Mouse (Mus musculus): ENCODE measurements around the gene Gm49322. TPM values are rescaled to one million over a fixed set of nuclear protein-coding genes. Genes with fewer than 3 reads are reported as not detected.

Gene Gm49322
- total RNA-seq, 2 experiments from 2014 or later = 2.8 to 2.9 TPM

DNA sequence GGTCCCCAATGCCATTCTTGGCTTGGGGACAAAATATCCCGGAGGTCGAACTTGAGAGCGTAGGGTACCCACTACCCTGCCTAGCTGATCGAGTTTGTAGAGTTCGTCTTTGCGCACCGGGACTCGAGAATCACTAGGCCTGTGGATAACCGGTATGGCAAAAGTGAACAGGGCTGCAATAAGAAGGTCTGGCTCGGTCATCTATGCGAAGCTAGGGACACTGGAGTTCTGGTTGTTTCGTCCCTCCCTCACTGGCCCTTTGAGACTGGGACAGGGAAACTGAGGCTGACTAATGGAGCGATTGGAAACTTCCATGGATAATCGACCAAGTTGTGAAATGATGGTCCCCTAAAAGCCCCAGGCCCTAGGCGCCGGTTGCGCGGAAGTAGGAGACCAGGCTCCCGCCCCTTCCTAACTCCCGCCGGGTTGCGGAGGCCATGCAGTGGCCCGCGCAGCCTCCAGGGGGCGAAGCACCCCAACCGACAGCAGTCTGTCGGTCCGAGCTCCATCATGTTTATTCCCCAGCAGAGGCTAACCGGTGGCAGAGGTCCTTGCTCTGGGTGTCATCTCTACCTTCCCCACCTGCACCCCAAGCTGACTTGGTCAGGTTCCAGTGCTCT lies 27.6 kb upstream of the Gm49322 start:
- DNase-seq (ENCODE audit: low spot score in 2 of 2) = peak in 1 of 2 experiments; percentile 57
- intact Hi-C loops (cut with DNase I) = loop anchor here (5.0 kb wide), 1 partner anchor 79 kb away; the partner anchor contains the start of gene Btbd2

DNA sequence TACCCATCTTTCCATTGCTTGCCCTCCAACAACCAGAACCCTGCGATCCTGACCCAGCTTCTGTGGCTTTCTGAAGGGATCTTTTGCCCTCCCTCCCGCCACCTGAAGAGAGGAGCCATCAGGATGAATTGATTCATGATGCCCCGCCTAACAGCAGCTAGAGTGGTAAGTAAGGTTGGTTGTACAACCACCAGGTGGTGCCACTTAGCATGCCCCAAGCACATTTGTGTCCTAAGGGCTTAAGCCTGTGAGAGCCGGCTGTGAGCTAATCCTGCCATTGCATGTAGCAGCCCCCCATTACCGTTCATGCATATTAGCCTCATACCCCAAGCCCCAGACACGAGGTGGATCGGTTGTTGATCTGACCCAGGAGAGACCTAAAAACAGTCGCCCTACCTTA lies 26.9 kb upstream of the Gm49322 start:
- DNase-seq (ENCODE audit: low spot score in 2 of 2) = peak in 1 of 2 experiments; percentile 60

DNA sequence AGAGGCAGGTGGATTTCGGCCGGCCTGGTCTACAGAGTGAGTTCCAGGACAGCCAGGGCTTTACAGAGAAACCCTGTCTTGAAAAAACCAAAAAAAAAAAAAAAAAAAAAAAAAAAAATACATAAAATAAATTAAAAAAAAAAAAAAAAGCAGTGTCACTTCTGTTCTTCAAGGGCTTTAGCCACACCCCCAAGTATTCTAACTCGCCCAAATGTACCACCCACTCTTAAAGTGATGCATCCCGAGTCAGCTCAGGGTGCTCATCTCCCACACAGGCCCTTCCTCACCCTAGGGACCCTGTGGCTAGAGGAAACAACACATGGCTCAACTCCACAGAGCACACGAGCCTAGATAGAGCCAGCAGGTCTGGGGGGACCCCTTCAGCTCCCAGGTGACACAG lies 22.8 kb upstream of the Gm49322 start:
- intact Hi-C loops (cut with DNase I) = no loop called here
- peak in 1 of 2 experiments; percentile 23 for DNase-seq (ENCODE audit: low spot score in 2 of 2)

More for the DNA sequence above, 26.9 kb upstream of the Gm49322 start:
- intact Hi-C loops (cut with DNase I) = loop anchor here (5.0 kb wide), 1 partner anchor 78 kb away; the partner anchor contains the start of gene Btbd2

- intact Hi-C loops (cut with DNase I) = no loop called here
- DNase-seq (ENCODE audit: low spot score in 2 of 2) = peak in 1 of 2 experiments; percentile 8
These were observed 21.8 kb upstream of the Gm49322 start for GRCm38 (mm10) chr10:80584045-80584488.

DNA sequence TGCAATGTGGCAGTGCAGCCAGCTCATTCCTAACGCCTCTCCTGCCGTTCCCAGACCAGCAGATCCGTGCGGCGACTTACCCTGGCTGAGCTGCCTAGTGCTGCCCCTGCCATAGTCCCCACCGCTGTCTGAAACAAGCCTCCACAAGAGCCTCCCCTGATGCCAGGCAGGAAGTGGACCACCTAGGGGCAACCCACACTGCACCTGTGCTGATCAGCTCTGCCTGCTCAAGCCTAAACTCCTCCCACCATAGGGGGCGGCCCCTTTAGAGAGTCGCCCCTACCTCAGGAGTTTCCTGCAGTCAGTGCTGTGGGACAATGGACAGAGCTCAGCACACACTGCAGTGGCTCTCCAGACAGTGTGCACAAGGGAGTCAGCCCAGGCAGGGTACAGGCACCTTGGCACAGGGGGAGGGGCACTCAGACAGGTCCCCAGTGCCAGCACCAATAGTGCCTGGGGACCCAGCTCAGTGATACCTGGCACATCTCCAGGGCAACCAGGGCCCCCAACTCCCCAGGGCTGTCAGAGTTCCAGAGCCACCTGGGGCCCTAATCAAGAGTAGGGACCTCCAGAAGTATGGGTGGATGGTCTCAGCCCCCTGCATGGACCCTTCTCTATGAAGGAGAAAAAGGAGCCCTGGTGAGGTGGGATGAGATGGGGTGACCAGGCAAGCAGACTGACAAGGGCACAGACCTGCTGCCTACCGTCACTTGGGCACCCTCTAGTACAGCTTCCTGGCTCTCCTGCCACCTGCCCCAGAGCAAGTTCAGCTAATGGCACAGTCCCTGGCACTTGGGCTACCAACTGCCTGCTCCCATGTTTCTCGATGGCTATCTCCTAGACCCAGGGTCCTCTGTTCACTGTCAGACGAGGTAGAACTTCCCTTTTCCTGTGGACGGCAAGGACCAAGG lies 20.9 kb upstream of the Gm49322 start:
- DNase-seq (ENCODE audit: low spot score in 2 of 2) = peak in 1 of 2 experiments; percentile 1

GRCm38 (mm10) chr10:80585581-80585980 lies 20.2 kb upstream of the Gm49322 start:
- DNase-seq (ENCODE audit: low spot score in 2 of 2) = no peak

More for the DNA sequence above, 20.9 kb upstream of the Gm49322 start:
- intact Hi-C loops (cut with DNase I) = loop anchor here (5.0 kb wide), 1 partner anchor 92 kb away; the partner anchor contains the start of gene Mknk2

GRCm38 (mm10) chr10:80586407-80587304 lies 19.2 kb upstream of the Gm49322 start:
- intact Hi-C loops (cut with DNase I) = loop anchor here (5.0 kb wide), 1 partner anchor 91 kb away; the partner anchor contains the start of gene Mknk2
- no peak for DNase-seq (ENCODE audit: low spot score in 2 of 2)

More at GRCm38 (mm10) chr10:80585581-80585980, 20.2 kb upstream of the Gm49322 start:
- intact Hi-C loops (cut with DNase I) = loop anchor here (5.0 kb wide), 1 partner anchor 92 kb away; the partner anchor contains the start of gene Mknk2

DNA sequence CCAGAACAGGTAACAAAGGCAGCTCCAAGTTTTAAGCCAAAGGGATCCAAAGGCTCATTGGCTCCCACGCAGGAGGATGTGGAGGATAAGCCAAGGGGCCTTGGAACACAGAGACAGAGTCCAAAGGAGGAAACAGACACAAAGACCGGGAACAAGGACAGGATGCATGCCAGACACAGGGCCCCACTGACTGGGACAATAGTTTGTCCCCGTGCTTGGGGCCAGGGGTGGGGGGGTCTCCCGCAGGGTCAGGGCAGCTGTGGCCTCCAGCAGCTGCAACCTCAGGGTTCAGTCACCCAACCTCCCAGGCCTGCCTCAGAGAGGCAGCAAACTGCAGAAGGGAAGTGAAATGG lies 18.5 kb upstream of the Gm49322 start:
- no peak for DNase-seq (ENCODE audit: low spot score in 2 of 2)
- intact Hi-C loops (cut with DNase I) = loop anchor here (5.0 kb wide), 1 partner anchor 90 kb away; the partner anchor contains the start of gene Mknk2

- no peak for DNase-seq (ENCODE audit: low spot score in 2 of 2)
- intact Hi-C loops (cut with DNase I) = loop anchor here (5.0 kb wide), 1 partner anchor 88 kb away; the partner anchor contains the start of gene Mknk2
These were observed 16.5 kb upstream of the Gm49322 start for GRCm38 (mm10) chr10:80589127-80589878.

DNA sequence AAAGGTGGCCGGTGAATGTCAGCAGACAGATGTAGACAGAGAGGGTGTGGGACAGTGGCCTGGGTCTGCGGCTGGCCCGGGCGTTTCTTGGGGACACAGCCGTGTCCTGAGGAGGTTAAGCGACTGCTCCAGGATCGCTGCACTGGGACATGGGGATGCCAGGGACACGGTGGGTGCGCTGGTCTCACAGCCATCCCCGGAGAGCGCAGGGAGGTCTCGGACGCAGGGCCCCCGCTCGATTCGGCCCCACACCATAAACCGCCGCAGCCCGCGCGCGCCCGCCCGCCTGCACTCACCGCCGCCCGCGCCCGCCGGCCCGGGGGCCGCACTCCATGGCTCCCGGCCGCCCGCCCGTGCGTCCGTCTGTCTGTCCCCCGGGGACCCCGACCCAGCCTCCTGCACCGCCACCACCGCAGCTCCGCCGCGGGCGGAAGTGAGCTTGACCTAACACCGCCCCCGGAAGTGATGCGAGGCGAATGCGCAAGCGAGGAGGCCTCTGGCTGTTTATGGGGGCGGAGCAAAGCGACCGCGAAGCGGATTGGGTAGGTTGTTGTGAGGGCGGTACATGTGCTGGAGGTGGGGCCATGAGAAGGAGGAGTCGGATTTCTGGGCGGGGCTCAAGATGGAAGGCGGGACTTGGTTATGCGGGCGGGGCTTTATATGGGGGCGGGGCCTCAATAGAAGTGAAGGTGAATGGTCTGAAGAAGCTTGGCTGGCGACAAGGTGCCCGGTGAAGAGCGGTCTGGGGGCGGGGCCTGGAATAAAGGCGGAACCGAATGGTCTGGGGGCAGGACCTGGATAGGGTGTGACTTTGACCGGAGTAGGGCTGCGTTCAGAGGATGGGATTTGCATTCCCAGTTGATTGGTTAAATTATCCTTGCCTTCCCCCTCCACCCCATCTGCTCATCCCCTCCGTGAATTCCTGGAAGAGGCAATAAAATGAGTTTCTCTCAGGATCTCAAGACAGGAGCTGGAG lies 15.7 kb upstream of the Gm49322 start, which contains the start of gene Abhd17a:
Abhd17a (minus strand) TSS at position 463 of the 976 bp plus-strand sequence.
- DNase-seq (ENCODE audit: low spot score in 2 of 2) = peak; percentile 91 to 97

DNA sequence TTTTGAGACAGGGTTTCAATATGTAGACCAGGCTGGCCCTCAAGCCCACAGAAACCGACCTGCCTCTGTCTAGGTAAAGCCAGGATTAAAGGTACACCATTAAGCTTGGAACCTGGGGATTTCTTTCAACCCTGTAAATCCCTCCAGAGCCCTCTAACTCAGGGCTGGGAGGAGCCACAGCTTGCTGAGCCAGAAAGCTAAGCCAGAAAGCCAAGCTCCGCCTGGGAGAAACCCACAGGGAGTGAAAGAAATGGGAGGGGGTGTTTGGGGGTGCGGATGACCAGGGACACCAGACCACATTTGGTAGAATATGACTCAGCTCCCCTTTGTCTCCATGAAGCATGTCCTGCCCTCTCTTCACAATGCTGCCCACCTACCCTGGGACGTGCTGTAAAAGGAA lies 9.5 kb upstream of the Gm49322 start:
- intact Hi-C loops (cut with DNase I) = no loop called here
- DNase-seq (ENCODE audit: low spot score in 2 of 2) = no peak

More for the DNA sequence above, 15.7 kb upstream of the Gm49322 start, which contains the start of gene Abhd17a:
- intact Hi-C loops (cut with DNase I) = loop anchor here (5.0 kb wide), 1 partner anchor 87 kb away; the partner anchor contains the start of gene Mknk2

- intact Hi-C loops (cut with DNase I) = no loop called here
These were observed 3.0 kb upstream of the Gm49322 start, which contains the start of the genes Scamp4 and Adat3 for GRCm38 (mm10) chr10:80602698-80603325. Gene Scamp4, plus strand, starts transcription at chr10:80602872. Gene Adat3, plus strand, starts transcription at chr10:80602880.

DNA sequence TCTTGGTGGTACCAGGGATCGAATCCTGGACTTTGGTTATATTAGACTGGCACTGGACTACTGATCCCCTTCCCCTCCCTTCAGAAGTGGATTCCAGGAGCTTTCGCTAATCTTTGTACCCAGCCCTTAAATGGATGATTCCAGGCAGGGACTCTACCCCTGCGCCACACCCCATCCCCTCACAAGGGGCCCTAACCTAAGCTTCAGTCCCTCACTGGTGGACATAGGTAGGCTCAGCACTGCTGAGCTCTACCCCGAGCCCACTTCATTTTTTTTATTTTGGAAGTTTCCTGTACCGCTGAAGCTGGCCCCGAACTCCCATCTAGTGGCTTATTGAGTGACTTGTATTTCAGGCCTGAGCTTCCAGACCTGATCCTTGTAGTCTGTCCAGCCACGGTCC lies 2.5 kb upstream of the Gm49322 start:
- intact Hi-C loops (cut with DNase I) = no loop called here
- no peak for DNase-seq (ENCODE audit: low spot score in 2 of 2)

More at GRCm38 (mm10) chr10:80602698-80603325, 3.0 kb upstream of the Gm49322 start, which contains the start of the genes Scamp4 and Adat3:
- DNase-seq (ENCODE audit: low spot score in 2 of 2) = peak; percentile 98

GRCm38 (mm10) chr10:80604001-80604509 lies 1.8 kb upstream of the Gm49322 start:
- no peak for DNase-seq (ENCODE audit: low spot score in 2 of 2)
- intact Hi-C loops (cut with DNase I) = no loop called here

DNA sequence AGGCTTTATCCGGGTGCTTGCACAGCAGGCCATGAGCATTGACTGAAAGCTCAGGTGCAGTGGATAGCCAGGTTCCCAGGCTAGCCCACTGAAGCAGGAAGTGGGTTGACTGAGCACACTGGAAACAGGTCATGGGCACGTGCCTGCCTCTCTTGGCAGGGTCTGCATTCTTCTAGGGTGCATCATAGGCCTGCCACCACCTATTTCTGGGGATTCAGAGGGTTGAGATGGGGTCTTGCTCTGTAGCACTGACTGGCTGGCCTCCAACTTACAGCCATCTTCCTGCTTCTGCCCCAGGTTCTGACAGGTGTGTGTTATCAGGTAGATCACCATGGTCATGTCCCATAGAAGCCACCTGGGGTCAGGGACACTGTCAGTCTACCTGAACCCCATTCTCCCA lies 833 bp upstream of the Gm49322 start:
- intact Hi-C loops (cut with DNase I) = no loop called here
- no peak for DNase-seq (ENCODE audit: low spot score in 2 of 2)

- no peak for DNase-seq (ENCODE audit: low spot score in 2 of 2)
- intact Hi-C loops (cut with DNase I) = no loop called here
These were observed 485 bp downstream of the Gm49322 start for GRCm38 (mm10) chr10:80606306-80606705.
